Mouse (Mus musculus) kidney, adult 2 months (tissue): Measurements from ENCODE around the gene Ccdc151.

Experiments used
- CTCF ChIP-seq: fragments of 200-500 bp; conservative IDR thresholded peaks from 2 replicates; pipeline ENCODE4 v1.5.1; 2011; ENCODE audit warnings: low read depth, mild to moderate bottlenecking, control low read depth, low read length, moderate library complexity, mixed read lengths; ENCODE audit not compliant: insufficient read depth, insufficient read length
- POLR2A ChIP-seq: fragments of 200-500 bp; IDR thresholded peaks from one replicate; pipeline ENCODE4 v1.6.1; 2011; ENCODE audit warnings: low read depth, low read length, control low read depth

DNA sequence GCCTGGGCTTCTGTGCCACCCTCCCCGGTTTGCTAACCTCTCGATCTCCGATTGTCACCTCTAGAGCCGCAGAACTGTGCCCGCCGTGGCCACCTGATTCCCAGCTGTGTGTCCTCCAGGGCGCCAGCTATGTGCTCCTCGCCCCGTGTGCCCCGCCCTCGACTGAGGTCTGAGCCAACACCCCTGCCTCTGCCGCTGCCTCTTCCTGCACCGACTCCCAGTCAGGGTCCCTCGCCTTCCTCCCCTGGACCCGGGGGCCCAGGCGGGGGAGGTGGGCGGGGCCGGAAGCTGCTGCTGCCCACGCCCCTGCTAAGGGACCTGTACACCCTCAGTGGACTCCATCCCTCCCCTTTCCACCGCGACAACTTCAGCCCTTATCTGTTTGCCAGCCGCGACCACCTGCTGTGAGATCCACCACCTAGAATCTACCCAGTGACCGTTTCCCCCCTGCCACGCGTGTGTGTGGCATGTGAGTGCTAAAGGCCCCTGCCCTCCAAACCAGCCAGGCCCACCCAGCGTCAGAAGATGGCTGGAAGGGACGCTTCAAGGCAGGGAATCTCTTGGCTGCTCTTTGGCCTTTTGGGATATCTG, 54.8 kb downstream of the Ccdc151 start:
- TF ChIP-seq POLR2A (no peak), CTCF (no peak)
